Mouse (Mus musculus) cortical plate, adult 2 months (tissue): ENCODE data around the gene Plscr1.

Experiments used
- CTCF ChIP-seq: fragments of 200-500 bp; IDR thresholded peaks from 2 replicates; pipeline ENCODE4 v1.5.1; 2011; ENCODE audit warnings: mild to moderate bottlenecking, control low read depth, low read length; ENCODE audit not compliant: insufficient read depth; ENCODE audit errors: extremely low read depth
- POLR2A ChIP-seq: fragments of 200-500 bp; IDR thresholded peaks from 2 replicates; pipeline ENCODE4 v1.6.1; 2011; ENCODE audit warnings: mild to moderate bottlenecking, low read length, control low read depth; ENCODE audit not compliant: insufficient read depth; ENCODE audit errors: extremely low read depth

DNA sequence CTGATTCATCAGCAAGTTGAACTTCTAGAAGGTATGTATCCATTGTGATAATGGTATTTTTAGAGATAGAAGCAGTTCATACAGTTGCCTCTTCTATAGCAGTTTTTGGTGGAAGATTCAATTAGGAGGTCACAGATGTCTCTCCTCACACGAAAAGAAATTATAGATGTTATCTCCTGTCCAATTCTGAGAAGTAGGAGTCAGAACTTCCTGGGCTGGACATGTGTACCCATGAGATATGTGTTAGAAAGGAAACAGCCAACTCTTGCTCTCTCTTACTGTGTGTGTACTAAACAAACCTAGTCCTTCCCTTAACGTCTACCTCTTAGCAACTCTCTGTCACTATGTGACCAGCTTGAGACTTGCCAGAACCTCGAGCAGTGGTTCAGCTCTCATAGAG lies 40.1 kb downstream of the Plscr1 start:
- TF ChIP-seq POLR2A, result no peak
- TF ChIP-seq CTCF, result no peak
